Mouse (Mus musculus): ENCODE measurements around the gene Hspa1l.

DNA sequence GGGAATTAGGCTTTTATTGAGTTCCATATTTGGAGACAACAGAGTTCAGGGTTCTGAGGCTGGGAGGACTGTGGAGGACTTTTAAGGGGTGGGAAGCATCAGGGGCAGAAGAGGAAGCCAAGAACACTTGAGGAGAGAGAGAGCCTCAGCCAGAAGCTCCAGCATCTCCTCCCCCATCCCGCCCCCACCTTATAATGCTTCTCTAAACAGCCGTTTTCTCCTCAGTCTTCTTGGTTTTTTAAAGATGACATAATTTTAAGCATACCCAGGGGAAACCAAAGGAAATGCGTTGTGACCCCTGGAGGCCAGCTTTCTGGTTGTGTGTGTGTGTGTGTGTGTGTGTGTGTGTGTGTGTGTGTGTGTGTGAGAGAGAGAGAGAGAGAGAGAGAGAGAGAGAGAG, 10.4 kb upstream of the Hspa1l start:
- no peak for TF ChIP-seq CTCF (IDR thresholded peaks at IDR 0.05; ENCODE audit: low read depth)
- no peak for TF ChIP-seq EP300 (IDR thresholded peaks at IDR 0.05; ENCODE audit: low read depth)
